Mouse (Mus musculus) layer of hippocampus, adult 2 months (tissue): ENCODE results near the gene Aen. TPM values are rescaled to one million over a fixed set of nuclear protein-coding genes. Genes with fewer than 3 reads are reported as not detected.

Source experiments
- DNase-seq, 2 experiments: peaks; one replicate each; pipeline ENCODE4 v3.0.0; 2022; ENCODE audit warnings: low spot score in 2 of 2
- H3K27ac ChIP-seq: fragments of 200-600 bp; 2 replicates; pipeline ENCODE4 v1.8.1; 2022
- H3K4me3 ChIP-seq: fragments of 200-600 bp; 2 replicates; pipeline ENCODE4 v1.8.1; 2022; ENCODE audit warnings: mild to moderate bottlenecking
- CTCF ChIP-seq: fragments of 200-600 bp; conservative IDR thresholded peaks from 2 replicates; pipeline ENCODE4 v1.8.1; 2022; ENCODE audit warnings: antibody characterized with exemption, mild to moderate bottlenecking, moderate library complexity
- total RNA-seq, 2 experiments: library from RNA; stranded (reverse); gene quantifications; 2 replicates each; pipeline ENCODE4 v1.2.3; 2021

Gene Aen
- total RNA-seq, 2 experiments from 2014 or later = 20.8 to 23.7 TPM

GRCm38 (mm10) chr7:78881607-78882468 is 13.8 kb upstream of the Aen start:
- peak overlapping the region; percentile 74 for H3K4me3 ChIP-seq
- no peak for DNase-seq
- no peak for TF ChIP-seq CTCF
- H3K27ac ChIP-seq = peak overlapping the region; percentile 93

GRCm38 (mm10) chr7:78882469-78882837 is 13.2 kb upstream of the Aen start:
- peak; percentile 46 to 64 for DNase-seq
- peak overlapping the region; percentile 93 for H3K27ac ChIP-seq
- peak overlapping the region; percentile 74 for H3K4me3 ChIP-seq
- TF ChIP-seq CTCF = no peak

GRCm38 (mm10) chr7:78883016-78883725 is 12.5 kb upstream of the Aen start:
- peak overlapping the region; percentile 74 for H3K4me3 ChIP-seq
- TF ChIP-seq CTCF = no peak
- DNase-seq = no peak
- H3K27ac ChIP-seq = peak overlapping the region; percentile 93

GRCm38 (mm10) chr7:78883726-78884060 is 12.0 kb upstream of the Aen start:
- no peak for DNase-seq
- TF ChIP-seq CTCF = no peak
- peak overlapping the region; percentile 74 for H3K4me3 ChIP-seq

GRCm38 (mm10) chr7:78884139-78884538 is 11.5 kb upstream of the Aen start:
- peak; percentile 52 to 77 for DNase-seq
- TF ChIP-seq CTCF = no peak
- H3K27ac ChIP-seq = peak overlapping the region; percentile 93
- H3K4me3 ChIP-seq = peak overlapping the region; percentile 74

More at GRCm38 (mm10) chr7:78883726-78884060, 12.0 kb upstream of the Aen start:
- peak overlapping the region; percentile 93 for H3K27ac ChIP-seq

GRCm38 (mm10) chr7:78885404-78885803 is 10.2 kb upstream of the Aen start:
- Histone ChIP-seq H3K4me3 (peak overlapping the region; percentile 34), H3K27ac (peak overlapping the region; percentile 65; the same call in 1 of the 2 replicates)
- DNase-seq = no peak
- TF ChIP-seq CTCF = no peak

- TF ChIP-seq CTCF = no peak
- H3K4me3 ChIP-seq = peak overlapping the region; percentile 34; the same call in 1 of the 2 replicates
- DNase-seq = no peak
- H3K27ac ChIP-seq = peak overlapping the region; percentile 65; the same call in 1 of the 2 replicates
These were observed 9.2 kb upstream of the Aen start for GRCm38 (mm10) chr7:78886496-78886895.

- TF ChIP-seq CTCF = no peak
- no peak for DNase-seq
- Histone ChIP-seq H3K27ac (peak overlapping the region; percentile 65; the same call in 1 of the 2 replicates), H3K4me3 (no peak overlapping the region; the same call in 1 of the 2 replicates)
These were observed 8.2 kb upstream of the Aen start for GRCm38 (mm10) chr7:78887431-78887842.

GRCm38 (mm10) chr7:78890641-78891040 is 5.0 kb upstream of the Aen start:
- peak; percentile 69 to 95 for DNase-seq
- TF ChIP-seq CTCF = peak; percentile 94
- H3K4me3 ChIP-seq = no peak overlapping the region
- H3K27ac ChIP-seq = no peak overlapping the region

- TF ChIP-seq CTCF = no peak
- DNase-seq = no peak
- Histone ChIP-seq H3K27ac (no peak overlapping the region), H3K4me3 (no peak overlapping the region)
These were observed 1.7 kb upstream of the Aen start for GRCm38 (mm10) chr7:78893917-78894316.

GRCm38 (mm10) chr7:78895021-78895652 is 517 bp upstream of the Aen start:
- DNase-seq = no peak
- no peak for TF ChIP-seq CTCF
- Histone ChIP-seq H3K27ac (peak overlapping the region; percentile 82), H3K4me3 (peak overlapping the region; percentile 94)

GRCm38 (mm10) chr7:78897567-78897966 is 1.9 kb downstream of the Aen start:
- no peak overlapping the region for H3K4me3 ChIP-seq
- H3K27ac ChIP-seq = no peak overlapping the region
- no peak for TF ChIP-seq CTCF
- DNase-seq = no peak
